Mouse (Mus musculus) frontal cortex, postnatal 36 days (tissue): ENCODE data around the gene Zfp184.

Source experiments
- DNase-seq, 2 experiments: peaks; one replicate each; pipeline ENCODE4 v3.0.0; 2022; ENCODE audit warnings: low spot score in 2 of 2

Gene Zfp184

DNA sequence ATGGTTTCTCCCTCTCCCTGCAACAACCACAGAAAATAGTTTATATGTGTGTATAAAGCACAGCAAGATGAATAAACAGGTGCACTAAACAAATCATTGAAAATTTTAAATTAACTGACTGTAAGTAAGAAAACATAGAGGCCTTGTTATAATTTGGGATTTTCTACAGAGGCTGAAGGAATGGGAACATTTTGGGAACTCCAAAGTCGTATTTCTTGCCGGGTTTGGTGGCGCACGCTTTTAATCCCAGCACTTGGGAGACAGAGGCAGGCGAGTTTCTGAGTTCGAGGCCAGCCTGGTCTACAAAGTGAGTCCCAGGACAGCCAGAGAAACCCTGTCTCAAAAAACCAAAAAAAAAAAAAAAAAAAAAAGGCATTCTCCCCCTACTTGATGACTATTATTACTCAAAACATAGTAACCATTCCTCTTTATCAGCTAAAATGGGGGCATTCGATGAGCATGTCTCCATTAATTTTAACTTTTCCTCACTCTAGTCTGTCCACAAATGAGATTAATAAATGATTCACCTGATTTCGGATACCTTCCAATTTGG is 24.1 kb upstream of the Zfp184 start:
- no peak for DNase-seq

DNA sequence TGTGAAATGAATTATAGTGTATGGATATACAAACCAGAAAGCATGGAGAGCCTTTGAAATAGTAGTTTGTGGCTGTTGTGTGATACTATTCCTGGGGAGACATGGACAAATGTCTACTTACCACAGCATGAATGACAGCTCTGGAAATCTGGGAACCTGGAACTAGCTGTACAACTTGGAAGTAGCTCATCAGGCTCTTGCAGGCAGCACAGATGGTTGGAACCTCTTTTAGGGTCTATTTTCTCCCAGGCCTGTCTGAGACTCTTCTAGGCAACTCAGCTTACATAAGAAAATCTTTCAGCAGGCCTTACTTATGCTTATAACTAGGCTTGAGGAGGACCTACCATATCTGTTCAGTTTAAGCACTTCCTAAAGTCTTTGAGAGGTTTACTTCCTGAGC is 21.5 kb upstream of the Zfp184 start:
- DNase-seq: no peak

- no peak for DNase-seq
Observed at GRCm38 (mm10) chr13:21924734-21925335, 20.1 kb upstream of the Zfp184 start.

DNA sequence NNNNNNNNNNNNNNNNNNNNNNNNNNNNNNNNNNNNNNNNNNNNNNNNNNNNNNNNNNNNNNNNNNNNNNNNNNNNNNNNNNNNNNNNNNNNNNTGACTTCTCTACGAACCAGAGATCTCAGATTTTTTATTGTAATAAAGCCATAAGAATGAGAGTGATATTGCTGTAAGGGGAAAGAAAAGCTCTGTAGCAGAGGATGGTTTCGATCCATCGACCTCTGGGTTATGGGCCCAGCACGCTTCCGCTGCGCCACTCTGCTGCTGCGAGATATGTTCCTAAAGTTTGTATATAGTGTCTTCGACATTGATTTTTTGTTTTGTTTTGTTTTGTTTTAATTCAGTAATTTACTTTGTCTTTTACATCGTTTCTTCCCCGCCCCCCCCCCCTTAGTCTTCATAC is 13.9 kb upstream of the Zfp184 start:
- DNase-seq: no peak

DNA sequence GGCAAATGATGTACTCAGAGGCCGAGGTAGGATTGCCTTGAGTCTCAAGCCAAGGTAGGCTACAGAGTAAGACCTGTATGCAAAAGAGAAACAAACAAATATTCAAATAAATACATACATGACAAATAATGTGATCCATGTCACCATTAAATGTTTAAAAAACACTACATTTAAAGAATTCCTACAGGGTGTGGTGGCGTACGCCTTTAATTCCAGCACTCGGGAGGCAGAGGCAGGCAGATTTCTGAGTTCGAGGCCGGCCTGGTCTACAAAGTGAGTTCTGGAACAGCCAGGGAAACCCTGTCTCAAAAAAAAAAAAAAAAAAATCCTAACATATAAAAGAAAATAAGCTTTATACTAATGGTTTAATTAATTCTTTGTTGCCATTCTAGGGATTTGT is 13.2 kb upstream of the Zfp184 start:
- DNase-seq: no peak

- DNase-seq: peak in 1 of 2 experiments; percentile 44
Observed at GRCm38 (mm10) chr13:21933626-21934548, 11.0 kb upstream of the Zfp184 start.

DNA sequence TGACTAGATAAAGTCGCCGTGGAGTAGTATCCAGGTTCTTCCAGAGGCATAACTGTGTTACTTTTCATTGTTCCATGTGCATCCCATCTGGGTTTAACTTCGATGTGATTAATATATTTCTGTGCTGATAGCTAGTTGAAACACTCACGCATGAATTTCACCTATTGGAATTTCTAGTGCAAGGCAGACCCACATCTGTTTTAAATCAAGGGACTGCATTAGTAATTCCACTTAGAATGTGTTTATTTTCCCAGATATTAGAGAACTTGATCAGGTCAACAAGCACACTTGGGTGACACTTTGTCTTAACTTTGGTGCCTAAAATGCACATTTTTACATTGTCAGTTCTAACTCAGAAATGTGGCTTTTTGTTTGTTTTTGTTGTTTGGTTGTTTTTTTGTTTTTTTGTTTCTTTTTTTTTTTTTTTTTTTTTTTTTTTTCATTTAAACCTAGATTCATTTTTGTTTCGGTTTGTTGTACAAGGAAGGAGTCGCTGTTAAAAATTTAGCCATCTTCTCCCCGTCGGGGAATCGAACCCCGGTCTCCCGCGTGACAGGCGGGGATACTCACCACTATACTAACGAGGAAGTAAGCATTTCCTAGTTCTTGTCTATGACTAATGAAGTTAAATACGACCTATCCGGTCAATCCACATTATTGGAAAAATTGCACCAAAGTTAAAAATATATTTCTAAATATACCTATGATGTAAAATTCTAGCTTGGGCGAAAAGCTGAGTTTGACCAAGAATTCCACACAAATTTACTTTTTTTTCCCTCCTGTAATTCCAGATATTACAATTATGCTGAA is 9.7 kb upstream of the Zfp184 start:
- DNase-seq: peak; percentile 36 to 74

DNA sequence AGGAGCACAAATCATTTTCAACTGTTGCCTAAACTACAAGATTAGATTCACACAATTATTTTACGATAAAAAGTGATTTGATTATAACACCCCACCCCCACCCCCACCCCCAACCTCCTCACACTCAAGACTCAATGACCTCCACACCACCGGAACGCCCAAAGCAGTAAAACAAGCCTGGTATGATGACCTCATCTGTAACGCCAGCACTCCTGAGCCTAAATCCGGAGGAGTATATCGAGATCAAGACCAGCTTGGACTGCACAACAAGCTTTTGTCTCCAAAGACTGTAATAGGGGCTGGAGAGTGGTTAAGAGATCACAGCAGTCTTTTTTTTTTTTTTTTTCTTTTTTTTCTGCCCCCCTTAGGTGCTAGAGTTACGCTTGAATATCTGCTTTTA is 9.1 kb upstream of the Zfp184 start:
- no peak for DNase-seq

- DNase-seq: peak; percentile 48 to 70
Observed at GRCm38 (mm10) chr13:21936968-21937367, 7.9 kb upstream of the Zfp184 start.

DNA sequence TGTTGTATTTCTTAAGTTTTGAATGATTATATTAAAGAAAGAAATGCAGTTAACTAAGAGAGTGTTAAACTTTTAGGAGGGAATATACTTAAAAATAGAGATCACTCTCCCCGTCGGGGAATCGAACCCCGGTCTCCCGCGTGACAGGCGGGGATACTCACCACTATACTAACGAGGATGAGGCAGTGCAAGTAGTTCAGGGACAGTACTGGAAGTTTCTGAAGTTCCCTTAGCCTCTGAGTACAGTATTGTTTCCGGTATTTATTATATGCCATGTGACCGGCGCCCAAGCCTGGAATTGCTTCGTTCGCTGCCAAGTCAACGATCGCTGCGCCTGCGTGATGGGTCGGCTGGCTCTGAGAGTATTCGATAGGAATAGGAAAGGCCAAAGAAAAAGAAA is 4.7 kb upstream of the Zfp184 start:
- peak; percentile 94 to 96 for DNase-seq

GRCm38 (mm10) chr13:21940811-21941321 is 4.0 kb upstream of the Zfp184 start:
- DNase-seq: peak; percentile 88 to 95

GRCm38 (mm10) chr13:21943644-21944043 is 1.2 kb upstream of the Zfp184 start:
- no peak for DNase-seq

GRCm38 (mm10) chr13:21944592-21944925 is 335 bp upstream of the Zfp184 start:
- no peak for DNase-seq

- DNase-seq: no peak
Observed at GRCm38 (mm10) chr13:21969269-21969668, 24.4 kb downstream of the Zfp184 start.

- DNase-seq: no peak
Observed at GRCm38 (mm10) chr13:21969816-21970215, 24.9 kb downstream of the Zfp184 start.

- peak in 1 of 2 experiments; percentile 13 for DNase-seq
Observed at GRCm38 (mm10) chr13:21971641-21972040, 26.7 kb downstream of the Zfp184 start.

DNA sequence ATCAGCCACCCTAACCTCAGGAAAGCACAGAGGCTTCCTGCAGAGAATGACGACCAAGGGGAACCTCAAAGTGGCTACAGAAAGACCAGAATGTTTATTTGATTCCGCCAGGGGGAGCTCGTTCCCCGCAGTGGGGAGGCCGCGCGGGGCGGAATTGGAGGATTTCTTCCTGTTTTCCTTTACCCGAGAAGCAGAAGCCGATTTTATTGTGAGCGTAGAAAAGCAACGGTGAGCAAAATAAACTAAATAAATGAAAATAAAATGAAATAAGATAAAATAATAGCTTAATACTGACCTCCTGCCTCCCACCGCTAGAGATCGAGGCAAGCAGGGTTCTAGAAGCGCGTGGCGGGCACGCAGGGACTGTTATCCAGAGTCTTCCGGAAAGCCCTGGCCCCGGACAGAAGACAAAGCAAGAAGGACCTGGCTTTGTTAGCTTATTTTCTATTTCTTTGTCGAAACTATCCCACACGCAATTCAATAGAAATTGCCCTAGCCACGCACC is 29.4 kb downstream of the Zfp184 start:
- peak; percentile 90 to 91 for DNase-seq

DNA sequence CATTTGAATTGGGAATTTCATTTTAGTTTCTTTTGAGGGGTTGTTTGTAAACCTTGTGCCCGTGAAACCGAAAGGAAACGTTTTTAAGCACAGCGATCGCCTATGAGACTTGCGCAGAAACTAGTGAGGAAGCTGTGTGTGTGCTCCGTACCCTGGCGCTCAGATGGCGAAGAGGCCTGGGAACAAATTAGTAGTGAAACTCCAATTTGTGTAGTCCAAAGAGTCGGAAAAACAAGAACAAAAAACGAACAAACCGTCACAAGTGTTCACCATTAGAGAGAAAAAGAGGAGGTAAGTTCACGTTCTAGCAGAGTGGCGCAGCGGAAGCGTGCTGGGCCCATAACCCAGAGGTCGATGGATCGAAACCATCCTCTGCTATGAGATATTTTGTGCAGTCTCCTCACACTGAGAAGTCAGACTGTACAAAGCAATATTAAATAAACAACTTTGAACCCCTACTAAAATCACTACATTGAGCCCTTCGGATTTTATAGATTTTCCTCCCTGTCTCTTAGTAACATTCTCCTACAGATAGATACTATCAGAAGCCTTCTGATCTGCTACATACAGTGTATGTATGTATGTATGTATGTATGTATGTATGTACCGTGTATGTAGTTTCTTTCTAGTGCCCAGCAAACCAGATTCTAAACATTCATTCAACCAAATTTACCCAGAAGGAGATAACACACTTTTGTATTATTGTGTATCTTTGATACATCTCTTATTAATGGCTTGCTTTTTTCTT is 30.0 kb downstream of the Zfp184 start:
- DNase-seq: peak; percentile 71 to 80

- DNase-seq: peak; percentile 10 to 31
Observed at GRCm38 (mm10) chr13:21980981-21981802, 36.3 kb downstream of the Zfp184 start, which contains the start of gene Pom121l2. Gene Pom121l2 (plus strand): TSS chr13:21981194.

GRCm38 (mm10) chr13:21981803-21982193 is 36.9 kb downstream of the Zfp184 start:
- no peak for DNase-seq
